Comparison of ENCODE assay signal across 10 mouse cellular contexts in genomic region chr4:84449246-84450005, GRCm38 (mm10).
"Had no signal": no experiment of that assay in that cellular context is flagged by ENCODE, and none has a peak within 500 bp of the region (broad histone marks: within the 10 kb centered on the region; RNA-seq: fewer than 3 reads in every experiment).

No protein-coding gene starts in this region.

- H3K4me2 ChIP-seq: hindbrain, embryonic 15.5 days; liver, embryonic 15.5 days; midbrain, embryonic 13.5 days; stomach, embryonic 15.5 days had no signal

- ATAC-seq: lung, postnatal 0 days; midbrain, embryonic 13.5 days had no signal

- H3K36me3 ChIP-seq: hindbrain, embryonic 15.5 days; liver, embryonic 15.5 days; midbrain, embryonic 13.5 days; stomach, embryonic 15.5 days had no signal

- DNase-seq: lung, adult 2 months; lung, postnatal 36 days; right cerebral cortex, postnatal 14 days; thymus, adult 2 months; thymus, postnatal 25 days had no signal

- H3K27me3 ChIP-seq: hindbrain, embryonic 15.5 days; liver, embryonic 15.5 days; midbrain, embryonic 13.5 days; stomach, embryonic 15.5 days had no signal

- H3K4me3 ChIP-seq: hindbrain, embryonic 15.5 days; liver, embryonic 15.5 days; midbrain, embryonic 13.5 days; stomach, embryonic 15.5 days had no signal

- H3K9me3 ChIP-seq: hindbrain, embryonic 15.5 days; liver, embryonic 15.5 days; midbrain, embryonic 13.5 days; stomach, embryonic 15.5 days had no signal

- H3K9ac ChIP-seq: hindbrain, embryonic 15.5 days; liver, embryonic 15.5 days; midbrain, embryonic 13.5 days; stomach, embryonic 15.5 days had no signal

- H3K4me1 ChIP-seq: hindbrain, embryonic 15.5 days; liver, embryonic 15.5 days; midbrain, embryonic 13.5 days; stomach, embryonic 15.5 days had no signal

- H3K27ac ChIP-seq: hindbrain, embryonic 15.5 days; liver, embryonic 15.5 days; midbrain, embryonic 13.5 days; stomach, embryonic 15.5 days had no signal
